Mouse (Mus musculus) kidney, postnatal 36 days (tissue): ENCODE results near the gene Mpv17l2.

Experiments
- DNase-seq, 2 experiments: peaks; one replicate each; pipeline ENCODE4 v3.0.0; 2021 to 2022; ENCODE audit warnings: mixed read lengths in 2 of 2

Mpv17l2 gene

GRCm38 (mm10) chr8:70760775-70761406, at the start of gene Mpv17l2:
Gene Mpv17l2, minus strand, starts transcription at chr8:70760946.
- DNase-seq: peak; percentile 97 to 99

- DNase-seq: no peak
These were observed 48.4 kb upstream of the Mpv17l2 start for GRCm38 (mm10) chr8:70808955-70809701.

GRCm38 (mm10) chr8:70808239-70808638, 47.5 kb upstream of the Mpv17l2 start, which contains the start of gene Il12rb1:
Gene Il12rb1, plus strand, starts transcription at chr8:70808449.
- no peak for DNase-seq

- no peak for DNase-seq
These were observed 46.6 kb upstream of the Mpv17l2 start for GRCm38 (mm10) chr8:70807304-70807703.

- DNase-seq: peak in 1 of 2 experiments; percentile 41
These were observed 45.8 kb upstream of the Mpv17l2 start for GRCm38 (mm10) chr8:70806541-70806940.

- DNase-seq: peak; percentile 92 to 96
These were observed 43.9 kb upstream of the Mpv17l2 start, which contains the start of gene Mast3 for GRCm38 (mm10) chr8:70804481-70805206. Gene Mast3, minus strand, starts transcription at chr8:70805054.

- DNase-seq: peak in 1 of 2 experiments; percentile 58
These were observed 43.2 kb upstream of the Mpv17l2 start for GRCm38 (mm10) chr8:70803761-70804480.

- no peak for DNase-seq
These were observed 42.2 kb upstream of the Mpv17l2 start for GRCm38 (mm10) chr8:70802786-70803510.

- no peak for DNase-seq
These were observed 41.1 kb upstream of the Mpv17l2 start for GRCm38 (mm10) chr8:70801830-70802229.

- DNase-seq: no peak
These were observed 40.4 kb upstream of the Mpv17l2 start for GRCm38 (mm10) chr8:70801156-70801555.

GRCm38 (mm10) chr8:70800648-70801047, 39.9 kb upstream of the Mpv17l2 start:
- no peak for DNase-seq

- DNase-seq: peak; percentile 79 to 89
These were observed 37.5 kb upstream of the Mpv17l2 start for GRCm38 (mm10) chr8:70798281-70798680.

- DNase-seq: peak; percentile 93 to 94
These were observed 36.6 kb upstream of the Mpv17l2 start for GRCm38 (mm10) chr8:70797081-70798070.

GRCm38 (mm10) chr8:70796403-70797080, 35.8 kb upstream of the Mpv17l2 start:
- DNase-seq: peak in 1 of 2 experiments; percentile 92

GRCm38 (mm10) chr8:70795370-70795769, 34.6 kb upstream of the Mpv17l2 start:
- no peak for DNase-seq

GRCm38 (mm10) chr8:70794215-70794614, 33.5 kb upstream of the Mpv17l2 start:
- DNase-seq: no peak

- DNase-seq: peak; percentile 93 to 94
These were observed 32.0 kb upstream of the Mpv17l2 start for GRCm38 (mm10) chr8:70792700-70793099.

GRCm38 (mm10) chr8:70791975-70792691, 31.4 kb upstream of the Mpv17l2 start:
- DNase-seq: peak; percentile 98 to 99

- peak in 1 of 2 experiments; percentile 51 for DNase-seq
These were observed 30.6 kb upstream of the Mpv17l2 start for GRCm38 (mm10) chr8:70791294-70791701.
